Mouse (Mus musculus) neural tube, postnatal 0 days (tissue): ENCODE data around the gene Clec12a. TPM values are rescaled to one million over a fixed set of nuclear protein-coding genes. Genes with fewer than 3 reads are reported as not detected.

Experiments used
- polyA plus RNA-seq: library from polyadenylated mRNA; unstranded; fragments of >200 nt; fragmentation: Nextera tagmentation; extraction: Ambion mirVana; gene quantifications from 2 replicates; pipeline ENCODE4 v1.2.1, GENCODE M21; 2015

Gene Clec12a
- polyA plus RNA-seq = 0.41 and 0.48 TPM in 2 replicates

GRCm38 (mm10) chr6:129342391-129342790 lies at the start of gene Clec12a:
Gene Clec12a (plus strand): TSS chr6:129342691.

GRCm38 (mm10) chr6:129331610-129332009 lies 10.9 kb upstream of the Clec12a start, which contains the start of gene 4922502D21Rik:
Gene 4922502D21Rik (minus strand): TSS chr6:129331796.

DNA sequence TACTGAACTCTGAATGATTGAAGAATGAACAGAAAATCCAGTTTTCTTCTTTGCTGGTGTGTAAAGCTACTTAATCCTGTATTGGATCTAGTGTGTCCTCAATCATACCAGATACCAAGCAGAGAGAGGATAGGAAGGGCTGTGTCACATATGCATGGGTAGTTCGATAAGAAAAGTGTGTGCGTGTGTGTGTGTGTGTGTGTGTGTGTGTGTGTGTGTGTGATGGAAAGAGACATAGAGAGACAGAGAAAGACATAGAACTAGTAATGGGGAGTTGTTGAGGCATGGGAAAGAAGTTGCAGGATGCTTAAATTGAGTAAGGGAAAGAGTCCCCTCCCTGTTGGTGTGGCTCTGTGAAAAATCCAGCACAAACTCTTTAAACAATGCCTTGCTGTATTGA lies 43.3 kb downstream of the Clec12a start, which contains the start of gene Clec12b:
Clec12b (minus strand) TSS at position 101 of the 400 bp plus-strand sequence.

DNA sequence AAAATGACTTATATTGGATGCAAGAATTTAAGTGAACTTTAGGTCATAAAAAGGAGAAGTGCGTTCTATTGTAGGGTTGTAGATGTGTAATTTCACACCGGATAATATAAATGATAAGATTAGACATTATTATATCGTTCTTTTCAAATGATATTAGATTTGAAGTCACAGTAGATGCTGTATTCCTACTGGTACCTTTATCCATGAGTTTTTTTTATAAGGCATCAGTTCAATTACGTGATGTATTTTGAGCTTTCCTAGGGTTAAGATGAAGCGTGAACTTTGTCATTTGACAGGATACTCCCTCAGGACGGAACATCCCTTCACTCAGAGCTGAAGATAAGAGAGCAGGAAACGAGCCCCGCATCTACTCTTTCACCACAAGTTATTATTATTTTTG lies 54.5 kb downstream of the Clec12a start, which contains the start of gene Clec1b:
Clec1b (plus strand) TSS at position 301 of the 400 bp plus-strand sequence.

GRCm38 (mm10) chr6:129408562-129408961 lies 66.1 kb downstream of the Clec12a start, which contains the start of gene Clec9a:
Gene Clec9a (plus strand): TSS chr6:129408862.

Other genes with a start within 250 kb of the Clec12a start
- gene Clec2e, start 241.8 kb upstream of the Clec12a start, polyA plus RNA-seq = not detected in 2 replicates
- gene Clec2d, start 162.1 kb upstream of the Clec12a start, polyA plus RNA-seq = 0.25 TPM in 2 replicates
- gene Cd69, start 67.3 kb upstream of the Clec12a start, polyA plus RNA-seq = not detected in 2 replicates
- not detected in 2 replicates for gene 4922502D21Rik, start 10.9 kb upstream of the Clec12a start, polyA plus RNA-seq
- 0.17 and 0.22 TPM in 2 replicates for gene Clec12b, start 43.2 kb downstream of the Clec12a start, polyA plus RNA-seq
- 0.74 and 0.83 TPM in 2 replicates for gene Clec1b, start 54.6 kb downstream of the Clec12a start, polyA plus RNA-seq
- gene Clec9a, start 66.2 kb downstream of the Clec12a start, polyA plus RNA-seq = 0.09 and 0.22 TPM in 2 replicates
- gene Clec1a, start 109.3 kb downstream of the Clec12a start, polyA plus RNA-seq = 3.1 and 3.5 TPM in 2 replicates
- not detected in 2 replicates for gene Olr1, start 164.5 kb downstream of the Clec12a start, polyA plus RNA-seq
- gene Tmem52b, start 169.9 kb downstream of the Clec12a start, polyA plus RNA-seq = not detected in 2 replicates
- 266 and 268 TPM in 2 replicates for gene Gabarapl1, start 190.5 kb downstream of the Clec12a start, polyA plus RNA-seq
- not detected in 2 replicates for gene Klre1, start 235.2 kb downstream of the Clec12a start, polyA plus RNA-seq
- not detected in 2 replicates for gene Klrd1, start 249.1 kb downstream of the Clec12a start, polyA plus RNA-seq